ENCODE assay signal across 8 mouse cellular contexts in genomic region chr8:105298351-105299252, GRCm38 (mm10). TPM values are rescaled to one million over a fixed set of nuclear protein-coding genes. Genes with fewer than 3 reads are reported as not detected.
DNase-seq lines count a peak whose midpoint lies in the region; ATAC-seq and TF ChIP-seq lines count a peak whose summit lies in the region.

No protein-coding gene starts in this region.

- H3K9me3 ChIP-seq in kidney, embryonic 14.5 days (ENCODE audit: control insufficient read depth, low read length), result no peaks in the 10 kb centered on the region
- H3K9me3 ChIP-seq in hindbrain, embryonic 13.5 days, result no peaks in the 10 kb centered on the region
- H3K9me3 ChIP-seq in midbrain, embryonic 13.5 days, result no peaks in the 10 kb centered on the region

- H3K27ac ChIP-seq in kidney, embryonic 14.5 days (ENCODE audit: low read depth, low read length), result peak overlapping the region; percentile 37; the same call in 1 of the 2 replicates
- H3K27ac ChIP-seq in bone marrow, adult 2 months (ENCODE audit: control insufficient read depth, insufficient read depth, low read depth, low read length, poor library complexity), result peak overlapping the region; percentile 90
- no peak overlapping the region for H3K27ac ChIP-seq in hindbrain, embryonic 13.5 days
- no peak overlapping the region for H3K27ac ChIP-seq in midbrain, embryonic 13.5 days

- H3K36me3 ChIP-seq in kidney, embryonic 14.5 days (ENCODE audit: control insufficient read depth, insufficient read depth, low read length), result peaks cover 45% of the 10 kb centered on the region
- H3K36me3 ChIP-seq in hindbrain, embryonic 13.5 days, result peaks cover 46% of the 10 kb centered on the region
- peaks cover 45% of the 10 kb centered on the region for H3K36me3 ChIP-seq in midbrain, embryonic 13.5 days

- 53% methylated on average over 18 of the region's 18 CpGs for WGBS in kidney, embryonic 14.5 days
- 46% methylated on average over 18 of the region's 18 CpGs for WGBS in bone marrow, adult 2 months
- WGBS in hindbrain, embryonic 13.5 days, result 59% methylated on average over 18 of the region's 18 CpGs
- 63% methylated on average over 18 of the region's 18 CpGs for WGBS in midbrain, embryonic 13.5 days

- TF ChIP-seq CTCF in bone marrow, adult 2 months (IDR thresholded peaks at IDR 0.05; ENCODE audit: control insufficient read depth, insufficient read depth, low read length), result no peak

- no peak for TF ChIP-seq POLR2A in bone marrow, adult 2 months (IDR thresholded peaks at IDR 0.05; ENCODE audit: borderline replicate concordance, control insufficient read depth, low read depth, low read length)

- peak overlapping the region; percentile 93 for H3K9ac ChIP-seq in kidney, embryonic 14.5 days (ENCODE audit: low read depth, low read length)
- H3K9ac ChIP-seq in hindbrain, embryonic 13.5 days, result peak overlapping the region; percentile 98
- H3K9ac ChIP-seq in midbrain, embryonic 13.5 days (replicated peaks), result peak overlapping the region; percentile 90

- H3K27me3 ChIP-seq in kidney, embryonic 14.5 days (ENCODE audit: control insufficient read depth, insufficient read depth, low read length), result no peaks in the 10 kb centered on the region
- H3K27me3 ChIP-seq in hindbrain, embryonic 13.5 days, result peaks cover 6% of the 10 kb centered on the region; the same call in 1 of the 2 replicates
- peaks cover 4% of the 10 kb centered on the region; the same call in 1 of the 2 replicates for H3K27me3 ChIP-seq in midbrain, embryonic 13.5 days

- no peak for ATAC-seq in kidney, embryonic 14.5 days (ENCODE audit: low FRiP score, low TSS enrichment)
- no peak for ATAC-seq in hindbrain, embryonic 13.5 days (ENCODE audit: low FRiP score)
- no peak for ATAC-seq in midbrain, embryonic 13.5 days

- peaks cover 13% of the 10 kb centered on the region for H3K4me1 ChIP-seq in kidney, embryonic 14.5 days (ENCODE audit: control insufficient read depth, insufficient read depth, low read length)
- H3K4me1 ChIP-seq in bone marrow, adult 2 months (ENCODE audit: control insufficient read depth, insufficient read depth, low read length), result peaks cover 4% of the 10 kb centered on the region
- H3K4me1 ChIP-seq in hindbrain, embryonic 13.5 days (replicated peaks), result peaks cover 30% of the 10 kb centered on the region
- peaks cover 23% of the 10 kb centered on the region for H3K4me1 ChIP-seq in midbrain, embryonic 13.5 days (replicated peaks)

- no peak for DNase-seq in kidney, adult 8-10 months
- DNase-seq in adrenal gland, postnatal 4 days (ENCODE audit: low spot score in 2 of 2), result no peak
- DNase-seq in layer of hippocampus, adult 8-10 months (ENCODE audit: low spot score in 2 of 2), result no peak
- no peak for DNase-seq in urinary bladder, postnatal 14 days (ENCODE audit: low spot score)

- H3K4me3 ChIP-seq in kidney, embryonic 14.5 days (ENCODE audit: low read length), result peak overlapping the region; percentile 96
- H3K4me3 ChIP-seq in bone marrow, adult 2 months (replicated peaks; ENCODE audit: control insufficient read depth, low read depth, low read length), result peak overlapping the region; percentile 99
- peak overlapping the region; percentile 100 for H3K4me3 ChIP-seq in hindbrain, embryonic 13.5 days
- peak overlapping the region; percentile 88 for H3K4me3 ChIP-seq in midbrain, embryonic 13.5 days (replicated peaks)

- peak overlapping the region; percentile 91 for H3K4me2 ChIP-seq in kidney, embryonic 14.5 days (replicated peaks; ENCODE audit: low read depth, low read length)
- peak overlapping the region; percentile 99 for H3K4me2 ChIP-seq in hindbrain, embryonic 13.5 days
- H3K4me2 ChIP-seq in midbrain, embryonic 13.5 days (replicated peaks), result peak overlapping the region; percentile 99

RNA-seq across cellular contexts. Expression of gene E2f4, which starts 1.1 kb away (rescaled TPM):
- polyA plus RNA-seq in kidney, embryonic 14.5 days (2014; fragmentation: Nextera tagmentation; extraction: Ambion mirVana), result 103 and 117 TPM in 2 replicates
- 108 and 115 TPM in 2 replicates for polyA plus RNA-seq in bone marrow, adult 2 months (2011; ENCODE audit: insufficient read depth, insufficient read length, low replicate concordance, missing spikeins)
- 45.6 and 47.0 TPM in 2 replicates for polyA plus RNA-seq in hindbrain, embryonic 13.5 days (2015; fragmentation: Nextera tagmentation; extraction: Ambion mirVana)
- 51.1 and 57.5 TPM in 2 replicates for polyA plus RNA-seq in midbrain, embryonic 13.5 days (2015; fragmentation: Nextera tagmentation; extraction: Ambion mirVana)
- total RNA-seq in adrenal gland, postnatal 4 days (2021), result 10 to 100 TPM; 50.5 to 55.7 TPM
- total RNA-seq in layer of hippocampus, adult 8-10 months (2022), result 10 to 100 TPM; 36.4 to 38.9 (median 37.6) TPM

RNA-seq across cellular contexts. Expression of gene Exoc3l, which starts 2.7 kb away (rescaled TPM):
- polyA plus RNA-seq in kidney, embryonic 14.5 days (2014; fragmentation: Nextera tagmentation; extraction: Ambion mirVana), result 13.1 and 17.8 TPM in 2 replicates
- 5.7 and 10.4 TPM in 2 replicates for polyA plus RNA-seq in bone marrow, adult 2 months (2011; ENCODE audit: insufficient read depth, insufficient read length, low replicate concordance, missing spikeins)
- 14.3 and 14.6 TPM in 2 replicates for polyA plus RNA-seq in hindbrain, embryonic 13.5 days (2015; fragmentation: Nextera tagmentation; extraction: Ambion mirVana)
- 10.4 and 11.7 TPM in 2 replicates for polyA plus RNA-seq in midbrain, embryonic 13.5 days (2015; fragmentation: Nextera tagmentation; extraction: Ambion mirVana)
- total RNA-seq in adrenal gland, postnatal 4 days (2021), result 10 to 100 TPM; 25.7 to 30.9 TPM
- total RNA-seq in layer of hippocampus, adult 8-10 months (2022), result 1 to 10 TPM in 2 of 4 experiments, under 1 TPM in 2; 0.89 to 2.1 (median 1.0) TPM

RNA-seq across cellular contexts. Expression of gene Elmo3, which starts 6.8 kb away (rescaled TPM):
- 6.1 and 9.4 TPM in 2 replicates for polyA plus RNA-seq in kidney, embryonic 14.5 days (2014; fragmentation: Nextera tagmentation; extraction: Ambion mirVana)
- polyA plus RNA-seq in bone marrow, adult 2 months (2011; ENCODE audit: insufficient read depth, insufficient read length, low replicate concordance, missing spikeins), result 8.2 and 11.5 TPM in 2 replicates
- polyA plus RNA-seq in hindbrain, embryonic 13.5 days (2015; fragmentation: Nextera tagmentation; extraction: Ambion mirVana), result 1.5 and 1.6 TPM in 2 replicates
- polyA plus RNA-seq in midbrain, embryonic 13.5 days (2015; fragmentation: Nextera tagmentation; extraction: Ambion mirVana), result 0.97 and 1.1 TPM in 2 replicates
- total RNA-seq in adrenal gland, postnatal 4 days (2021), result 10 to 100 TPM in 1 of 2 experiments, 1 to 10 TPM in 1; 9.2 to 13.6 TPM
- total RNA-seq in layer of hippocampus, adult 8-10 months (2022), result 1 to 10 TPM in 2 of 4 experiments, under 1 TPM in 2; 0.63 to 2.3 (median 1.4) TPM

RNA-seq across cellular contexts. Expression of gene 4931428F04Rik, which starts 8.9 kb away (rescaled TPM):
- polyA plus RNA-seq in kidney, embryonic 14.5 days (2014; fragmentation: Nextera tagmentation; extraction: Ambion mirVana), result 4.3 and 10.4 TPM in 2 replicates
- 1.5 and 2.2 TPM in 2 replicates for polyA plus RNA-seq in bone marrow, adult 2 months (2011; ENCODE audit: insufficient read depth, insufficient read length, low replicate concordance, missing spikeins)
- polyA plus RNA-seq in hindbrain, embryonic 13.5 days (2015; fragmentation: Nextera tagmentation; extraction: Ambion mirVana), result 114 and 119 TPM in 2 replicates
- polyA plus RNA-seq in midbrain, embryonic 13.5 days (2015; fragmentation: Nextera tagmentation; extraction: Ambion mirVana), result 106 and 107 TPM in 2 replicates
- 10 to 100 TPM in 1 of 2 experiments, 1 to 10 TPM in 1; 9.1 to 10.4 TPM for total RNA-seq in adrenal gland, postnatal 4 days (2021)
- 10 to 100 TPM; 20.4 to 25.4 (median 21.7) TPM for total RNA-seq in layer of hippocampus, adult 8-10 months (2022)

RNA-seq across cellular contexts. Expression of gene Nol3, which starts 22.7 kb away (rescaled TPM):
- polyA plus RNA-seq in kidney, embryonic 14.5 days (2014; fragmentation: Nextera tagmentation; extraction: Ambion mirVana), result 0.85 and 1.1 TPM in 2 replicates
- 0.70 TPM in 1 of 2 replicates, not detected in the other for polyA plus RNA-seq in bone marrow, adult 2 months (2011; ENCODE audit: insufficient read depth, insufficient read length, low replicate concordance, missing spikeins)
- polyA plus RNA-seq in hindbrain, embryonic 13.5 days (2015; fragmentation: Nextera tagmentation; extraction: Ambion mirVana), result 3.9 and 4.5 TPM in 2 replicates
- polyA plus RNA-seq in midbrain, embryonic 13.5 days (2015; fragmentation: Nextera tagmentation; extraction: Ambion mirVana), result 3.1 and 4.3 TPM in 2 replicates
- 1 to 10 TPM; 1.8 to 2.7 TPM for total RNA-seq in adrenal gland, postnatal 4 days (2021)
- total RNA-seq in layer of hippocampus, adult 8-10 months (2022), result 10 to 100 TPM in 2 of 4 experiments, 1 to 10 TPM in 2; 8.2 to 14.0 (median 11.6) TPM

Comparison
In these comparisons a context has a peak if more than half of its experiments do, and no peak if none do; other contexts are left out.
1. H3K27ac ChIP-seq: peak in kidney, embryonic 14.5 days (single experiment) and bone marrow, adult 2 months (single experiment); none in hindbrain, embryonic 13.5 days (single experiment) and midbrain, embryonic 13.5 days (single experiment).
2. Peak in every context shown above with its lines, with median percentiles within 50 percentile points of each other: H3K4me2 ChIP-seq, H3K4me3 ChIP-seq and H3K9ac ChIP-seq.